Mouse (Mus musculus): ENCODE data around the gene Creb3l2. TPM values are rescaled to one million over a fixed set of nuclear protein-coding genes. Genes with fewer than 3 reads are reported as not detected.
A peak's percentile ranks its signal among the peaks of the same experiment; 100 is the strongest.

Creb3l2 gene
- polyA plus RNA-seq, 1 experiment: 6.9 TPM

DNA sequence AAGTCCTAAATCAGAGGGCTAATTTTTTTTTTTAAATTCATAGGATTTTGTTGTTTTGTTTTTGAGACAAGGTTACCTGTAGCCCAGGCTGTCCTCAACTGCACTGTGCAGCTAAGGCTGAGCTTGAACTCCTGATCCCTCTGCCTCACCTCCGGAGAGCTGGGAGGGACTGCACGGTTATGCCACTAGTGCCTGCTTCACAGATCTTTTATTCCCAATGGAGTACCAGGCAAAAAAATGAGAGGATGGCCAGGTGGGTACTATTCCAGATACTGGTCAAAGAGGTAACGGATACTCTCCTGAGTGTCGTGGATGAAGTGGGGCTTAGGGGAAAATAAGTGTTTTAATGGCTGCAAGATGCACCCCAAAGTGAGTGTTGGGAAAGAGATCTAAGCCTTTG lies 835 bp upstream of the Creb3l2 start:
- TF ChIP-seq CTCF (IDR thresholded peaks at IDR 0.05; ENCODE audit: low read depth, low read length): no peak
- no peak for TF ChIP-seq POLR2A (IDR thresholded peaks at IDR 0.05; ENCODE audit: borderline replicate concordance, low read depth, low read length)
- H3K4me1 ChIP-seq (ENCODE audit: control insufficient read depth, insufficient read depth, low read length): peaks cover 6% of the 10 kb centered on the region; the same call in 1 of the 2 replicates
- peak overlapping the region; percentile 49 for H3K4me3 ChIP-seq (ENCODE audit: insufficient read depth, low read length)
- no peak overlapping the region for H3K27ac ChIP-seq (ENCODE audit: insufficient read depth, low read depth, low read length)

DNA sequence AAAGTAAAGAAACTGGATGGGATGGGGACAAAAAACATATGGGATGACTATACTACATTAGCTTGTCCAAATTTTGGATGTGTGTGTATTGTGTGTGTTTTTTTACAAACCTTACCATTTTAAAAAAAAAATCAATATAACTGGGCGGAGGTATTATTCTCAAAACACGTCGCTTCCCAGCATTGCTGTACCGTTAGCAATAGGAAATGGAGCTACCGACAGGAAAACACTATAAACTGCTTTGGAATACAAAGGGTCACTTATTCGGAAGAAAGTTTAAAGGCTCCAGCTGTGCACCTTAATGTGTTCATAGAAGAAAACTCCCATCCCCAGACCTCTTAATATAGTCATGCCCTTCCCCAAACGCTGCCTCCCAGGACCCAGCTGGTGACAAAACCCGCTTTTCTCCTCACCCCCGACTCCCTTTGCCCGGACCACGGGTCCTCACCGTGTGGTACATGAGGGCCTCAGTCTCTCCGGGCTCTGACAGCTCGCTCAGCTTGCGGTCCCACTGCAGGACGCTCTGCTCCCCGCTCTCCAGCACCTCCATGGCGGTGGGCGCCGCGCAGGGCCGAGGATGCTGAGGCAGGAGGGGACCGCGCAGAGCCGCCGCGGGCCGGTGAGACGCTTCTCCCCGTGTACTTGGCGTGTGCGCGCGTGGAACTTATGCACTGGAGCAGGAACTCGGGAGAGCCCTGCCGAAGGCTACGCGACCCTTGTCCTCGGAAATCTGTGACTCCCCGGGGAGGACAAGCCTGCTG lies 515 bp downstream of the Creb3l2 start:
- peak overlapping the region; percentile 64 for H3K4me3 ChIP-seq (ENCODE audit: insufficient read depth, low read length)
- H3K4me1 ChIP-seq (ENCODE audit: control insufficient read depth, insufficient read depth, low read length): peaks cover 6% of the 10 kb centered on the region; the same call in 1 of the 2 replicates
- TF ChIP-seq POLR2A (IDR thresholded peaks at IDR 0.05; ENCODE audit: borderline replicate concordance, low read depth, low read length): no peak
- no peak for TF ChIP-seq CTCF (IDR thresholded peaks at IDR 0.05; ENCODE audit: low read depth, low read length)
- H3K27ac ChIP-seq (ENCODE audit: insufficient read depth, low read depth, low read length): no peak overlapping the region

DNA sequence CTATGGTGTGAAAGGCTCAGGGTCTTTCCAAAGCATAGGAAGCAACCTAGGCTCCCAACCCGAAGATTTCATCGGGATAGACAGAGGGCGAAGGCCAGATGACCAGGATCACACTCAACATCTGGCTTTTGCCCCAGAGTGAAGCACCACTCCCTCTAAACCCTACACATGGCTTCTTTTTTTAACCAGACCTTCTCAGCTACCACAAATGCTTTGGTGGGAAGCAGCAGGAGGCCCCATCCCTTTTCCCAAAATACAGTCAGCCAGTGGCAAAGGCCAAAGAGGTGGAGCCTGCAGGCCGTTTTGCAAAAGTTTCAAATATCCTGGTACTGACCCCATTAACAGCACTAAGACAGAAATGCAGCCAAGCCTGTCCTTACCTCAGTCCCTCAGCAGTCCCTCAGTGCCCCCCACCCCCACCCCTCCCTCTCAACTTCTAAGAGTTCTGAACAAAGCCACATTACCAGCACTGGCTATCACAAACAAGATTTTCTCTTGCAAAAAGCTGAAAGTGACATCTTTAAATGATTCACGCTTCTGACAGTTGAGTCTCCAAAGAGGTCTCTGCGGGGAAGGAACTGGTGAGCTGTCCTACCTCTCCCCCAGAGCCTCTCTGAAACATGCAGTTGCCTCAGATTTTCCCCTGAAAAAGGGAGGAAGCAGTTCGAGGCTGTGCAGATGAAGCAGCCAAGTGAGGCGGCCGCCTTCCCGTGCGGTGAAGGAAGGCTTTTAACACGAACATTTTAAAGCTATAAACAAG lies 1.3 kb downstream of the Creb3l2 start:
- Histone ChIP-seq H3K4me3 (ENCODE audit: insufficient read depth, low read length) (peak overlapping the region; percentile 14), H3K4me1 (ENCODE audit: control insufficient read depth, insufficient read depth, low read length) (peaks cover 6% of the 10 kb centered on the region; the same call in 1 of the 2 replicates), H3K27ac (ENCODE audit: insufficient read depth, low read depth, low read length) (no peak overlapping the region)
- TF ChIP-seq POLR2A (IDR thresholded peaks at IDR 0.05; ENCODE audit: borderline replicate concordance, low read depth, low read length) (no peak), CTCF (IDR thresholded peaks at IDR 0.05; ENCODE audit: low read depth, low read length) (no peak)

DNA sequence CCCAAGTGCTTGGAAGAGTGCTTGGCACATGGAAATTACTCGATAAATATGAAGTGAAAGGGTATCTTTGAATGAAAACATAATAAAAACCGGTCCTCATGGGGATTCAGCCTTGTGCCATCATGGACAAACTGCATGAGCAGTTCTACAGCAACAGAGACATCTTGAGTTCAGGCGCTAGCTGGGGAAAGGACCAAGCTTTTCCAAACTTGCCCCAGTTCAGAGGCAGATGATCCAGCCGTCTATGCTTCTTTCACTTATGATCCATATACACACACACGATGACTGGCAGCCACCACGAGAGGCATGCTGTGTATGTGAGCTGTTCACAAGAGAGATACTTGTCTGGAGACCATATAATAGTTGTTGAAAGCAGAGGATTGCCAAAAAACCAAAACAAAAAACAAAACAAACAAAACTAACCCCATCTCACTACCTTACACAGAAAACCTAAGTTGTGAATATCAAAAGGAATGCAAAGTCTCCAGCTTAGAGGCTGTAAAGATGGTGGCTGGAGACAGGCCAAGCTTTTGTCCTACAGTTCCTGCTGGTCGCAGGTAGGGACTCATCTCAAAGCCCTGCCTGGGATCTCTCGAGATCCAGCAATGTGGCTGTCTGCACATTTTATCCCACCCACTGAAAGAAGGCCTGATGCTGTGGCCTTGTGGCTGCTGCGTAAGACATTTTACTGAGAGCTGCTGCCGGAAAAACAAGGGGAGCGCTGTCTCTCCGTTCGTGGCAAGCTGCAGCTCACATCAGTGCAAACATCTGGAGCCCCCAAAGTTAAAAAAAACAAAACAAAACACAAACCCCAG lies 2.1 kb downstream of the Creb3l2 start:
- Histone ChIP-seq H3K4me3 (ENCODE audit: insufficient read depth, low read length) (no peak overlapping the region), H3K4me1 (ENCODE audit: control insufficient read depth, insufficient read depth, low read length) (peaks cover 6% of the 10 kb centered on the region; the same call in 1 of the 2 replicates), H3K27ac (ENCODE audit: insufficient read depth, low read depth, low read length) (no peak overlapping the region)
- no peak for TF ChIP-seq POLR2A (IDR thresholded peaks at IDR 0.05; ENCODE audit: borderline replicate concordance, low read depth, low read length)
- TF ChIP-seq CTCF (IDR thresholded peaks at IDR 0.05; ENCODE audit: low read depth, low read length): no peak

DNA sequence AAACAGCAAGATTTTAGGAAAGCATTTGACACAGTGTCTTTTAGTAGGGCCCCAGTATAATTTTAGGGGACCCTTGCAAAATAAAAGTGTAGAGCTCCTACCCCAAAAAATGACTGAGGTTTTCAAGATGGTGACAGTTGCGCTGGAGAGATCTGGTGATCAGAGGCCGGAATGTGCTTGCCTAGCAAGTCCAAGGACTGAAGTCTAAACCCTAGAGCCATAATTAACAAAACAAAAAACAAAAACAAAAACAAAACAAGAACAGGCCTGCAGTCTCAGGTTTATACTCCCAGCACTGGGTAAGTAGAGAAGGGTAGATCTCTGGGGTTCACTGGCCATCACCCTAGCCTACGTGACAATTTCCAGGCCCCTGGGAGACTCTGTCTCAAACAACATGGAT lies 3.4 kb downstream of the Creb3l2 start:
- no peak overlapping the region for H3K4me3 ChIP-seq (ENCODE audit: insufficient read depth, low read length)
- no peak overlapping the region for H3K27ac ChIP-seq (ENCODE audit: insufficient read depth, low read depth, low read length)
- H3K4me1 ChIP-seq (ENCODE audit: control insufficient read depth, insufficient read depth, low read length): peaks cover 6% of the 10 kb centered on the region; the same call in 1 of the 2 replicates
- TF ChIP-seq CTCF (IDR thresholded peaks at IDR 0.05; ENCODE audit: low read depth, low read length): no peak
- no peak for TF ChIP-seq POLR2A (IDR thresholded peaks at IDR 0.05; ENCODE audit: borderline replicate concordance, low read depth, low read length)

DNA sequence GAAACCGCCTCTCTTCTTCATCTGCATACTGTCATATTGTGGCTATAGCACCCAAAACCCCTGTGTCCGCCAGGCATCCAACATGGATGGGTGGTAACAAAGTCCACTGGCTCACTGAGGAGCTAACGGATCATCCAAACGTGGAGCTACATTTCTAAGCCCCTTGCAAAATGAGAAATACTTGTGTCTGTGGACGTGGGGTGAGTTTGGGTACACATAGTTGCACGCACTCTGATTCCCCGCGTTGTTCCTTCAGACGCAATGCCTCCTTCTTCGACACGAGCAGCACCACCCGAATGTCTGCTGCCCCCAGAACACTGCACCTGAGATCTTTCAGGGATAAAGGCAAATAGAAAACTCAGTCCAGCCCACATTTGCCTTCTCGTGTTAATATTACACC lies 4.9 kb downstream of the Creb3l2 start:
- Histone ChIP-seq H3K4me1 (ENCODE audit: control insufficient read depth, insufficient read depth, low read length) (no peaks in the 10 kb centered on the region), H3K27ac (ENCODE audit: insufficient read depth, low read depth, low read length) (no peak overlapping the region), H3K4me3 (ENCODE audit: insufficient read depth, low read length) (no peak overlapping the region)
- TF ChIP-seq POLR2A (IDR thresholded peaks at IDR 0.05; ENCODE audit: borderline replicate concordance, low read depth, low read length) (no peak), CTCF (IDR thresholded peaks at IDR 0.05; ENCODE audit: low read depth, low read length) (no peak)

DNA sequence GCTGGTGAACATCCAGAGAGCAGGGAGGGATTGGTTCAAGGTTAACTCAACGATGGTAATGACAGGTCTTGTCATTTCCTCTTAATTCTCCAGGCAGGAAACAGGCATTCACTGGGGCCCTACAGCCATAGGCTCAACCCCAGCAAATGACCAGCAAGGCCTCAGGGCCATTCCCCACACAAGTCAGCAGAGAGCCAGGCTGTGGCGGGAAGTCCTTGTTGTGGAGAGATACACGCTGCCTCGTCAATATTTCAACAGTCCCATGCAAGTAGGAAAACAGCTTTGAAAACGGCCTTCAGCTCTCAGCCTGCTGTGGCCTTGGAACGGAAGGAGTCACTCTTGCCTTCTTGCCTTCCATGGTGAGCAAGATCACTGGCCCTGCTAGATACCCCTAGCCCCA lies 6.6 kb downstream of the Creb3l2 start:
- no peak overlapping the region for H3K27ac ChIP-seq (ENCODE audit: insufficient read depth, low read depth, low read length)

DNA sequence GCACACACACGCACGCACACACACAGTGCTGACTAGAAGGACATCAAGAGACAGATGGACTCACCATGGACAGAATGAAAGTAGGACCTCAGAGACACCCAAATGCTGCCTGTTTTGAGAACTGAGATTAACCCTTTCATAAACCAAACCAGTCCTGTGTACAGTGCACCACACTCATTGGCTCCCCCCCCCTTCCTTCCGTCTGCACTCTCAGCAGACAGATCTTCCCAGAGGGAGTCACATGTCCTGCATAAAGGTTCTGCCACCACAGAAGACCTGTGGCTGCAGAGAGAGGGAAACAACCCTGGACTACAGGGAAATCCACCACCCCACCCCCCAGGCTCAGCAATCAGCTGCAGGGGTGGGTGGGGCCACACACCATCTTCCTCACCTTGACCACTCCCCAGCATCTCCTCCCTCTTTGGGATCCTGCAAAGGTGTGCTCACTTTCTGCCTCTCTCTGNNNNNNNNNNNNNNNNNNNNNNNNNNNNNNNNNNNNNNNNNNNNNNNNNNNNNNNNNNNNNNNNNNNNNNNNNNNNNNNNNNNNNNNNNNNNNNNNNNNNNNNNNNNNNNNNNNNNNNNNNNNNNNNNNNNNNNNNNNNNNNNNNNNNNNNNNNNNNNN lies 12.0 kb downstream of the Creb3l2 start:
- no peak overlapping the region for H3K4me3 ChIP-seq (ENCODE audit: insufficient read depth, low read length)
- H3K4me1 ChIP-seq (ENCODE audit: control insufficient read depth, insufficient read depth, low read length): peaks cover 13% of the 10 kb centered on the region
- TF ChIP-seq POLR2A (IDR thresholded peaks at IDR 0.05; ENCODE audit: borderline replicate concordance, low read depth, low read length): no peak
- TF ChIP-seq CTCF (IDR thresholded peaks at IDR 0.05; ENCODE audit: low read depth, low read length): no peak

More for the DNA sequence above, 6.6 kb downstream of the Creb3l2 start:
- Histone ChIP-seq H3K4me3 (ENCODE audit: insufficient read depth, low read length) (no peak overlapping the region), H3K4me1 (ENCODE audit: control insufficient read depth, insufficient read depth, low read length) (peaks cover 6% of the 10 kb centered on the region; the same call in 1 of the 2 replicates)
- TF ChIP-seq POLR2A (IDR thresholded peaks at IDR 0.05; ENCODE audit: borderline replicate concordance, low read depth, low read length) (no peak), CTCF (IDR thresholded peaks at IDR 0.05; ENCODE audit: low read depth, low read length) (no peak)

DNA sequence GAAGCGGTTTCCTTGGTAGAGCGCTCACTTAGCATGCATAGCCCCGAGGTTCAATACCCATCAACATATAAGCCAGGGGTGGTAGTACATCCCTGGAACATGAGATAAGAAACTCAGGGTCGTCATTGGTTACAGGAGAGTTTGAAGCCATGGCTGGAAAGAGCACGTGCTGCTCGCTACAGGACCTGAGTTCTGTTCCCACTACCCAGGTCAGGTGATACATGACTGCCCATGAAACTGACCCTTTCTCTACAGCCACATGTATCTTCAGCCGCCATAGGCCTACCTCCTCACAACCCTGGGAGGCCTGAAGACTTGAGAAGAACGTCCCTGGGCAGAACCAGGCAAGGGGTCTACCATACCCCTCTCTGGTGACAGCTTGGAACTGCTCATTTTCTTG lies 13.0 kb downstream of the Creb3l2 start:
- TF ChIP-seq POLR2A (IDR thresholded peaks at IDR 0.05; ENCODE audit: borderline replicate concordance, low read depth, low read length) (no peak), CTCF (IDR thresholded peaks at IDR 0.05; ENCODE audit: low read depth, low read length) (no peak)
- H3K4me1 ChIP-seq (ENCODE audit: control insufficient read depth, insufficient read depth, low read length): peaks cover 13% of the 10 kb centered on the region
- no peak overlapping the region for H3K4me3 ChIP-seq (ENCODE audit: insufficient read depth, low read length)
- H3K27ac ChIP-seq (ENCODE audit: insufficient read depth, low read depth, low read length): no peak overlapping the region

More for the DNA sequence above, 12.0 kb downstream of the Creb3l2 start:
- H3K27ac ChIP-seq (ENCODE audit: insufficient read depth, low read depth, low read length): no peak overlapping the region
